Mouse (Mus musculus) inflammation-experienced regulatory T-cells (primary cell): Measurements from ENCODE around the gene Lkaaear1. TPM values are rescaled to one million over a fixed set of nuclear protein-coding genes. Genes with fewer than 3 reads are reported as not detected.

Source experiments
- polyA plus RNA-seq, 2 experiments: library from polyadenylated mRNA; unstranded; fragments of 100-300 nt; shearing (Covaris generic); gene quantifications; one replicate each; pipeline ENCODE4 v1.2.1; 2017

The Lkaaear1 gene
- not detected for polyA plus RNA-seq

DNA sequence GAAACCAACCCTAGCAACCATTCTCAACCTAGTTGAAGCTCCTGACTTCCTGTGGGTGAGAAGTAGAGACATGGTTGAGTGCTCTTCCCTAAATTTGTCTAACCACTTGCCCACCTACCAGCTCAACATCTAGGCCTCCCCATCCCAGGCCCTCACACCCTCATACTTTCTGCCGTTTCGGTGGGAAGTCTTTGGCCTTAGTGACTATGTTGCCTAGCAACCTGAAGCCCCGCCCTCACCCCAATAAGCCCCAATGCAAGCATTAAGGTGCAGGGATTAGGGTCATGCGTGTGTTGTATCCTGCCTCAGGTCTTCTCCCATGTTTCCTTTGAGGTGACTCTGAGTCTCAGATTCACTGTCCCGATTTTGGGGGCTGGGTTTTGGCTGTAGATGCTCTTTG lies at the start of gene Lkaaear1:
Lkaaear1 (minus strand) TSS at position 202 of the 400 bp plus-strand sequence.

DNA sequence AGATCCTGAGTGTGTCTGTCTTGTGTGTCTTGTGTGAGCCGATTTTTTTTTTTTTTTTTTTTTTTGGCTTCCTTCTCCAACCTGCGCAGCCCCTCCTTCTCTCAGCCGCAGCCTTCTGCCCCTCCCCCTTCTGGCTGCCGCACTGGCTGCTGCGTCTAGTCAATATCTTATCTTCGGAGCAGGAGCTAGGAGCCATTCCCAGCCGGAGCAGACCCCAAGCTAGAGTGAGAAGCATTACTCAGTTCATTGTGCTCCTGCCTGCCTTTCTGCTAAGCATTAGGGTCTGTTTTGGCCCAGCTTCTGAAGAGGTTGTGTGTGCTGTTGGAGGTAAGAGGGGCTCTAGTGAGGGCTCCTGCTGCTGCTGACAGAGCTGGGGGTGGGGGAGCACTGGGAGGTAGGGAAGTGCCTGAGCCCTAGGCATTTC lies 16.7 kb upstream of the Lkaaear1 start, which contains the start of gene Oprl1:
Oprl1 (plus strand) TSS at position 114 of the 424 bp plus-strand sequence.

DNA sequence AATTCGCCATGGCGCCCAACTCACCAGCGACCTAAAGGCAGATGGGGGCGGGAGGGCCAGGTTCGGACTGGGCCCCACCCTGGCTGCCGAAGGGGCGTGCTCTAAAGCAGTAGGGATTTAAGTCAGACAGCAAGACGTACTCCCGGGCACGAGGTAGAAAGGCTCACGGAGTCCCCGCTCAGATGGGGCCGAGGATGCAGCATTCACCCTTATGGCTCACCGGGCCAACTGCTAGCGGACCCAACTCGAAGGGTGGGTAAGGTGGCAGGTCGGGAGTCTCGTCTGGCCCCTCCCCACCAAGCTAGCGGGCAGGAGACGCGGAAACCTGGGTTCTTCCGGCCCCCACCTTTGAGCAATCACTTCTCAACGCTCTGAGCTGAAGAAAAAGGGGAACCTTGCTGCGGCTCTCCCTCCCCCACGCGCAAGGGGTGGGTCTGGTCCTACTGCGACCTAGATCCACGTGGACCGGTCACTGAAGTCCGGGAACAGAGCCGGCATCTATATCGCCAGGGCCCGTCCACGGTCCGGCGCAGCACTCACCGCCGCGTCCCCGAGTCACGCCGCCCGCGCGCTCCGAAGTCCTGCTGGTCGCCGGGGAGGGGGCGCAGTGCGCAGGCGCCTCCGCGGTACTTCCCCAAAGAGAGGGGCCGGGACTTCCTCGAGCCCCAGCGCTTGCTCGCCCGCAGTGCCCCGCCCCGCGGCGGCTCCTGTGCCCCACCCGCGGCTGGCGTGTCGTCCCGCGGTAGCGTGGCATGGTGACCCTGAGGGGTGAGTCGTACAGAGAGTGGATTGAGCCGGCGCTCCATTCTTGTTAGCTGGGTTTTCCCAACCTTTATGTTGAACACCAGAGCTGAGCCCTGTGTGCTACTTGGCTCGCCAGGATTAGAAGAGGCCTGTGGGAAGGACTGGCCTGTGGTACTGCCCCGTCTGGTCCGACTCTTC lies 4.6 kb downstream of the Lkaaear1 start, which contains the start of gene Rgs19:
Rgs19 (minus strand) TSS at position 639 of the 942 bp plus-strand sequence.

DNA sequence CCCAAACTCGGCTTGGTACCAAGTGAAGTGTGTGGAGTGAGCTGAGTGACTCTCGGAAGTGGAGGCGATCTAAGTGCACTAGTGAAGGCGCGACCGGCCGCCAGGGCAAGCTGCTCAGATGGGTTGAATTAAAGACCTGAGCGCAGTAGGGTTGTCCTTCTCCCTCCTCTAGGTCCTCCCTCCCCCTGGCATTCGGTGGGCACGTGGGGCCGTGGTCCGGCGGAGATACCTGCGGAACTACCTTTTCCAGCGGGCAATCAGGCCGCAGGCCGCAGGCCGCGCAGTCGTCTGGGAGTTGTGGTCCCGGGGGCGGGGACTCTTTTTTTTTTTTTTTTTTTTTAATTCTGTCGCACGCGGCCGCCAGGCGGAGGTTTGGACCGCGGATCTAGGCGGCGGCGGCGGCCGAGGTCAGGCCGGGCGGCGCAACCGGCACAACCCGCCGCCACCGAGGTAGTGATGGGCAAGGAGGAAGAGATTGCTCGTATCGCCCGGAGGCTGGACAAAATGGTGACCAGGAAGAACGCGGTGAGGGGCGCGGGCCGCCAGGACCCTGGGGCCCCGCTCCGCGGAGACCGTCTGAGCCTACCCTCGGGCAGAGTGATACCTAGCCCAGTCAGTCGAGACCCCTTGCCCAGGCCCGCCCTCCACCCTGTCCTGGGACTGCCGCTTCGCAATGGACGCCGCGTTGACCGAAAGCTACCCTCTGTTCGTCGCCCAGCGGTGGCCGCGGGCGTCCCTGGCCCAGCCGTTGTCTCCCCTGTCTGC lies 18.1 kb downstream of the Lkaaear1 start, which contains the start of gene Tcea2:
Tcea2 (plus strand) TSS at position 360 of the 765 bp plus-strand sequence.

DNA sequence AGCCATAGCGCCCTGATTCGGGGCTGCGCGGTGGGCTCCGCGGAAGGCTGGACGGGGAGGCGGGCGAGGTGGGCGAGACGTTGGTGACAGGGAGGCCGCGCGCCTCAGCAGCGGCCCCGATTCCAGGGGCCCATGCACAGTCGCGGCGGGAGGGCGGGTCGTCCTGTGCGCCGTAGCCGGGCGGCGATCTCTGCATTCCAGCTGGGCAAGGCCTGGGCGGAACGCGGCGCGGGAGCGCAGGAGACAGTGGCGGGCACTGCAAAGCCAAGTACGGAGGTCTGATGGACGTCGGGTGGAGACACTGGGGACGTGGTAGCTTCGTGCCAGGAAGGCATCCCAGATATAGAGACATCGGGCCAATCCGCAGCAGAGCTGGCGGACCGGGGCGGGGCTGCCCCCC lies 26.9 kb downstream of the Lkaaear1 start, which contains the start of gene Sox18:
Sox18 (minus strand) TSS at position 315 of the 400 bp plus-strand sequence.

DNA sequence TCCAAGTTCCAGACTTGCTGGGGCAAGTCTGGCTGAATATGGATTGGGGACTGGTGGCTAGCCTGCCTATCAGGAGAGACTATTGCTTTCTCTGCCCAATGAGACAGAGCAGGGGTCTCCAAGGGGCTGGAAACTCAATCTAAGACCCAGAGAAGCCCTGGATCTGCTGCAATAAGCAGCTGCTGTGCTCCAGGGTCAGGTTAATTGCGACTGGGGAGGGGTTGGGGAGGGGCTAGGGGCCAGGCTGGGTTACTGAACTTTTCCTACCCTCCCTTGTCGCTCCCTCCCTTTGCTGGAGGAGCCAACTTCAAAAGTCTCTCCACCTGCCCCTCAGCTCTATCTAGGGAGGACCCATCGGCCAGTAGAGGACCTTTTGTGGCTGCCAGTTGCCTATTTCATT lies 41.5 kb downstream of the Lkaaear1 start, which contains the start of gene Gm29797:
Gm29797 (plus strand) TSS at position 301 of the 400 bp plus-strand sequence.

Other genes with a start within 250 kb of the Lkaaear1 start
- 1 to 10 TPM; 2.1 to 2.2 TPM for gene Zbtb46, start 239.0 kb downstream of the Lkaaear1 start, polyA plus RNA-seq
- gene Abhd16b, start 205.2 kb downstream of the Lkaaear1 start, polyA plus RNA-seq, result 1 to 10 TPM in 1 of 2 experiments, under 1 TPM in 1; 0.66 to 2.1 TPM
- 10 to 100 TPM; 79.6 to 96.6 TPM for gene Tpd52l2, start 201.3 kb downstream of the Lkaaear1 start, polyA plus RNA-seq
- gene Dnajc5, start 178.0 kb downstream of the Lkaaear1 start, polyA plus RNA-seq, result 100 to 1,000 TPM in 1 of 2 experiments, 10 to 100 TPM in 1; 94.2 to 122 TPM
- gene Uckl1, start 113.5 kb downstream of the Lkaaear1 start, polyA plus RNA-seq, result 100 to 1,000 TPM; 197 to 240 TPM
- gene Prpf6, start 106.6 kb downstream of the Lkaaear1 start, polyA plus RNA-seq, result 100 to 1,000 TPM in 1 of 2 experiments, 10 to 100 TPM in 1; 85.7 to 111 TPM
- 10 to 100 TPM; 23.9 to 37.2 TPM for gene Zfp512b, start 105.6 kb downstream of the Lkaaear1 start, polyA plus RNA-seq
- 10 to 100 TPM; 33.2 to 43.9 TPM for gene Samd10, start 99.2 kb downstream of the Lkaaear1 start, polyA plus RNA-seq
- not detected for gene Gm29797, start 41.4 kb downstream of the Lkaaear1 start, polyA plus RNA-seq
- 1 to 10 TPM in 1 of 2 experiments, not detected in 1; 1.5 TPM for gene Sox18, start 26.8 kb downstream of the Lkaaear1 start, polyA plus RNA-seq
- 10 to 100 TPM; 20.4 to 20.6 TPM for gene Tcea2, start 18.1 kb downstream of the Lkaaear1 start, polyA plus RNA-seq
- 100 to 1,000 TPM; 186 to 225 TPM for gene Rgs19, start 4.5 kb downstream of the Lkaaear1 start, polyA plus RNA-seq
- gene Oprl1, start 16.6 kb upstream of the Lkaaear1 start, polyA plus RNA-seq, result not detected
- under 1 TPM; 0.24 to 0.64 TPM for gene Myt1, start 64.9 kb upstream of the Lkaaear1 start, polyA plus RNA-seq
- gene Pcmtd2, start 139.4 kb upstream of the Lkaaear1 start, polyA plus RNA-seq, result 10 to 100 TPM; 57.5 to 67.5 TPM
- gene Polr3k, start 165.9 kb upstream of the Lkaaear1 start, polyA plus RNA-seq, result 10 to 100 TPM; 28.6 to 37.9 TPM